Mouse (Mus musculus) spleen, adult 2 months (tissue): ENCODE data around the gene Nudt14. TPM values are rescaled to one million over a fixed set of nuclear protein-coding genes. Genes with fewer than 3 reads are reported as not detected.

ENCODE experiments used
- DNase-seq, 2 experiments: peaks; one replicate each; pipeline versions ENCODE4 v3.0.0 to v3.0.0-alpha.2; 2012 to 2021; ENCODE audit warnings: low spot score in 2 of 2, low read depth in 1 of 2
- H3K27ac ChIP-seq: fragments of 200-500 bp; 2 replicates; pipeline ENCODE4 v1.5.1; 2012; ENCODE audit warnings: low read length, inconsistent platforms; ENCODE audit not compliant: insufficient read depth
- H3K27me3 ChIP-seq: fragments of 200-500 bp; 2 replicates; pipeline ENCODE4 v1.6.1; 2012; ENCODE audit warnings: mild to moderate bottlenecking, moderate library complexity, low read length, inconsistent platforms; ENCODE audit not compliant: control insufficient read depth, insufficient read depth
- H3K36me3 ChIP-seq: fragments of 200-500 bp; 2 replicates; pipeline ENCODE4 v1.6.1; 2012; ENCODE audit warnings: mild to moderate bottlenecking, low read length, inconsistent platforms; ENCODE audit not compliant: control insufficient read depth, insufficient read depth
- H3K4me1 ChIP-seq: fragments of 200-500 bp; 2 replicates; pipeline ENCODE4 v1.6.1; 2011; ENCODE audit warnings: inconsistent platforms; ENCODE audit not compliant: control insufficient read depth, insufficient read depth, insufficient read length
- H3K4me3 ChIP-seq: fragments of 200-500 bp; 2 replicates; pipeline ENCODE4 v1.5.1; 2011; ENCODE audit warnings: mild to moderate bottlenecking, inconsistent platforms; ENCODE audit not compliant: insufficient read depth, insufficient read length; ENCODE audit errors: extremely low read depth
- CTCF ChIP-seq: fragments of 200-500 bp; IDR thresholded peaks from 2 replicates; pipeline ENCODE4 v1.5.1; 2011; ENCODE audit warnings: mild to moderate bottlenecking, inconsistent platforms; ENCODE audit not compliant: insufficient read depth, insufficient read length, insufficient replicate concordance; ENCODE audit errors: extremely low read depth
- POLR2A ChIP-seq: fragments of 200-500 bp; IDR thresholded peaks from 2 replicates; pipeline ENCODE4 v1.6.1; 2011; ENCODE audit warnings: low read depth, low read length, inconsistent platforms
- WGBS: fragments of 180-500 bp; shearing (Covaris S2); methylation state at CpG from one replicate; pipeline ENCODE4 v1.1.7; 2018; 5-methylcytosine and 5-hydroxymethylcytosine counted together
- polyA plus RNA-seq: library from polyadenylated mRNA; depleted of rRNA; stranded (reverse); fragments of >200 nt; gene quantifications from 2 replicates; pipeline ENCODE4 v1.2.3, GENCODE M21; 2012

Nudt14 gene
- polyA plus RNA-seq, 1 experiment = 25.4 TPM

DNA sequence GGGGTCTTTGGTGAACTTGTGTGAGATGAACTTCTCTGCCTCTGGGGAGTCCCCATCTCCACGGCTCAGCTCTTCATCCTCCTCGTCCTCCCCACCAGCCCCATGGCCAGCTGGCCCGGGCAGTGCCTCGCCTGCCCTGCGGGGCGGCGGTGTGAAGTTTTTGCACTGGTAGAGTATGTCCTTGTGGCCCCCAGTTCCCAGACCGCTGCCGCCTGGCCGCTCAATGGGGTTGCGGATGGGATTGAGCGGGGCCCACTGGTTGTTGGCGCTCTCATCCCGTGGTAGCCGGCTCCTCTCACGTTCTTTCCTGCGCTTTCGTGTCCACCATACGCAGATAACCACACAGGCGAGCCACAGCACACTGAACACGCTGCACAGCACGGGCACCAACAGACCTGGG is 32.9 kb downstream of the Nudt14 start:
- TF ChIP-seq POLR2A (no peak), CTCF (no peak)
- H3K36me3 ChIP-seq = no peaks in the 10 kb centered on the region
- 95% methylated on average over 22 of the region's 22 CpGs for WGBS
- DNase-seq = no peak
- H3K4me3 ChIP-seq = no peak overlapping the region
- H3K27ac ChIP-seq = no peak overlapping the region
- peaks cover under 1% of the 10 kb centered on the region; the same call in 1 of the 2 replicates for H3K4me1 ChIP-seq
- H3K27me3 ChIP-seq = no peaks in the 10 kb centered on the region

DNA sequence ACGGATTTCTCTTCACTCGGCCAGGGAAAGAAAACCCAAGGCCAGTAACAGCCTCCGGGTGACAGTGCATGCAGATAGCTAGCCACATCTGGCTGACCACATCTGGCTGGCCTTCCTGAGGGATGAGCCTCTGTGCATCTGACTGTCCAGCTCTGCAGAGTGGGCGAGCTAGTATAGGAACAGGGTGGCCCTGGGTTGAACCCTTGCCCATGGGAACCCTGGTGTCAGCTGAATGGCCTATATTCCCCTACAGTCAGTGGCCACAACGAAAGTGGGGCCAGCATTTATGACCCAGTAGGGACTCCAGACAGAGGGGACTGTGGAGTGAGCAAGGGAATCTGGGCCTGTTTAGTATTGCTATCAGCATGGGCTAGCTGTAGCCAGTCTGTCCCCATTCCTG is 36.9 kb downstream of the Nudt14 start:
- Histone ChIP-seq H3K4me1 (no peaks in the 10 kb centered on the region), H3K27me3 (no peaks in the 10 kb centered on the region), H3K36me3 (no peaks in the 10 kb centered on the region), H3K4me3 (no peak overlapping the region), H3K27ac (no peak overlapping the region)
- TF ChIP-seq POLR2A (no peak), CTCF (no peak)
- no peak for DNase-seq
- WGBS = 92% methylated on average over 5 of the region's 5 CpGs

DNA sequence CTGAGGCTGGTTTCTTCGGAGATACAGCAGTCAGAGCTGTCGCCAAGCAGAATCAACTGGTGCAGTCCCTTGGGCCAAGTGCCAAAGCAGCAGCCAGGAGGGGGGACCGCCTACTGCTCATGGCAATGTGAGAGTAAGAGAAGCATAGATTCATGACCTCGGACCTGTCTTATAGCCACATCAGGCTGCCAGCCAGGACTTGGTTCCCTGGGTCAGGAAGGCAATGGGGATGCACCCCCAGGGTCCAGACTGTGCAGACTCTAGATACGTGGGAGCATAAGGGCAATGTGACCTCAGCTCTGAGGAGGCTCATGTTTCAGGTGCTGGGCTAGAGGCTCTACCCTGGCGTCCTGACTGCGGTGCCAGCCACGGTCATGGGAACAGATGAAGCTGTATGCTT is 38.0 kb downstream of the Nudt14 start:
- no peak overlapping the region for H3K27ac ChIP-seq
- WGBS = 82% methylated on average over 8 of the region's 8 CpGs
- no peak for DNase-seq
- no peaks in the 10 kb centered on the region for H3K27me3 ChIP-seq
- H3K36me3 ChIP-seq = no peaks in the 10 kb centered on the region
- no peak overlapping the region for H3K4me3 ChIP-seq
- TF ChIP-seq POLR2A (no peak), CTCF (no peak)
- H3K4me1 ChIP-seq = no peaks in the 10 kb centered on the region

DNA sequence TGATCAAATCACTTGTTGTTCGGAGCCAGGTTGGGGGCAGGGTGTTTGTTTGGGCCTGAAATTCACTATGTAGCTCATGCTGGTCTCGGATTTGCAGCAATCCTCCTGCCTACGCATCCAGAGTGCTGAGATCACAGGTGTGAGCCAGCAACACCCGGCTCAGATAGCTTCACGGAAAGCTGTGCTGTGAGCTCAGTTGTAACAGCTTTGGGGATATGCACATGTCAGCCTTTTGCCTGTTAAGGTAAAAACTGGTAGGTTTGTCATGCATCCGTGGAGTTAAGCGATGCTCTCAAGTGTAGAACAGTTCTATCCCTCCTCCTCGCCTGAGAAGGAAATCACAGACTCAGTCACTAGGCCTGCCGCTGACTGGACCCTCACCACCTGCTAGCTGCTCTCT is 41.3 kb downstream of the Nudt14 start:
- DNase-seq = no peak
- WGBS = 92% methylated on average over 9 of the region's 9 CpGs
- Histone ChIP-seq H3K4me3 (no peak overlapping the region), H3K27ac (no peak overlapping the region), H3K36me3 (no peaks in the 10 kb centered on the region), H3K27me3 (no peaks in the 10 kb centered on the region), H3K4me1 (peaks cover under 1% of the 10 kb centered on the region; the same call in 1 of the 2 replicates)
- TF ChIP-seq POLR2A (no peak), CTCF (no peak)

DNA sequence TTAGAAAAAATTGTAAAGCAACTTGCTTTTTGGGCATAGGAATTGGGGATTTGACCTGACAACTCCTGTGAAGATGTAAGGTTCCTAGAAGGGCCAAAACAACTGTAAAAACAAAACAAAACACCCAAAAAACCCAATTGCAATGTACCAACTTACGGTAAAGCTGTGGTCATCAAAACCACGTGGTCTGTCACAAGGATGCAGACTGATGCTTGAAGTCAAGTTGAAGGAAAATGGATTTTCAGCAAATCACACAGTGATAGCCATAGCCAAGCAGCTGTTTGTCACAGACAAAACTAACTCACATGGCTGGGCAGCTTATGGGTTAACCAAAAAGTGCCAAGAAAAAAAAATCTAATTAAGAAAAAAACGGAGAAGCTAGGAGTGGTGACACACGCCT is 43.0 kb downstream of the Nudt14 start:
- peaks cover 14% of the 10 kb centered on the region; the same call in 1 of the 2 replicates for H3K4me1 ChIP-seq
- H3K27me3 ChIP-seq = no peaks in the 10 kb centered on the region
- no peak overlapping the region for H3K27ac ChIP-seq
- no peaks in the 10 kb centered on the region for H3K36me3 ChIP-seq
- 69% methylated on average over 4 of the region's 4 CpGs for WGBS
- DNase-seq = no peak
- no peak overlapping the region for H3K4me3 ChIP-seq
- TF ChIP-seq CTCF (no peak), POLR2A (no peak)

DNA sequence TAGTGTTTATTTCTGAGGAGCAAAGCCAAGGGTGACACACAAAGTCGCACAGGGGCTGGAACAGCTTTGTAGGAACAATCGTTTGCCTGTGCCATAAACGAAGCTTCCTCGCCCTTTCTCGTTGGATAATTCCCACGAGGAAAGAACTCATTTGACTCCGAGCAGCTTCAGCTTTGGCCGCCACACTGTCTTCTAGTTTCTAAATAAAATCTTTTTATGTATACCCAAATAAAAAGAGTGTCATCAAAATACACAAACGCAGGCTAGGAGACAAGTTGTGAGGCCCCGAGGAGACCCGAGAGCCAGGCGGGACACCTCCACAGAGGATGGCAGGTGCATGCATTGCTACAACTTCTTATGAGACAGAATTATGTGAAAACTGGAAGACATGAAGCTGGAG is 43.6 kb downstream of the Nudt14 start:
- Histone ChIP-seq H3K27me3 (no peaks in the 10 kb centered on the region), H3K4me1 (peaks cover 14% of the 10 kb centered on the region; the same call in 1 of the 2 replicates), H3K36me3 (no peaks in the 10 kb centered on the region), H3K27ac (no peak overlapping the region), H3K4me3 (no peak overlapping the region)
- WGBS = 85% methylated on average over 12 of the region's 12 CpGs
- no peak for DNase-seq
- TF ChIP-seq POLR2A = no peak
- no peak for TF ChIP-seq CTCF

DNA sequence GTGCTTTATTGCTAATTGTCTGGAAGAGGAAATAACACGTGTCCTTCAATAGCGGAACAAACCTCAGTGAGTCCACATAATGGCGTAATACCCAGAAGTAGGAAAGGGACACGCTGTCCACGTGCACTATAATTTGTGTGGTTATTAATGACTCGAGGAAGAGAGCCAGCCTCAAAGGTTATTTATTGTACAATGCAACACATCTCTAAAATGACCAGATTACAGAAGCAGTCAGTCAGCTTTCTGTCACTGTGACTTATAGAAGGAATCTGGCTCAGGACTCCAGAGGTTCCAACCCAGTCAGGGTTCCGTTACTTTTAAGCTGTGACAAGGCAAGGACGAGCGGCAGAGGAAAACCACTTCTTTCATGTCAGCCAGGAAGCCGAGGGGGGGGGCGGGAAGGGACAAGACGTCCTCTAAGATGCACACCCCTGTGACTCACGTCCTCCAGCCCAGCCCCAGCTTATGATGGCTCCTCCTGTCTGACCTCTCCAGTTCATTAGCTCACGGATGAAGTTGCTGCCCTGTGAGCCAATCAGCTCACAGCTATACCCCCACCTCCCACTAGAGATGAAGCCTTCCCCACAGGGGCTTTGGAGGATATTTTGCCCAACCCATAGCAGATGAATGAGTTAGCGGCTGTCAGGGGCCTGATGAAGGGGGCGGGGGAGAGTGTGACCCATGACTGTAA is 44.3 kb downstream of the Nudt14 start:
- no peak for DNase-seq
- Histone ChIP-seq H3K36me3 (no peaks in the 10 kb centered on the region), H3K4me1 (peaks cover 14% of the 10 kb centered on the region; the same call in 1 of the 2 replicates), H3K4me3 (no peak overlapping the region), H3K27me3 (no peaks in the 10 kb centered on the region), H3K27ac (no peak overlapping the region)
- WGBS = 12% methylated on average over 16 of the region's 16 CpGs
- TF ChIP-seq CTCF = no peak
- TF ChIP-seq POLR2A = no peak
